Mouse (Mus musculus): Measurements from ENCODE around the gene Dhx37.
"Not testable (repeated sequence)": the region's sequence is repeated elsewhere in the genome, so short reads cannot be mapped to it uniquely, and the experiment has no call there.

Dhx37 gene

GRCm38 (mm10) chr5:125448631-125449030 lies 14.7 kb upstream of the Dhx37 start:
- DNase-seq (ENCODE audit: low spot score in 2 of 2) = no peak

DNA sequence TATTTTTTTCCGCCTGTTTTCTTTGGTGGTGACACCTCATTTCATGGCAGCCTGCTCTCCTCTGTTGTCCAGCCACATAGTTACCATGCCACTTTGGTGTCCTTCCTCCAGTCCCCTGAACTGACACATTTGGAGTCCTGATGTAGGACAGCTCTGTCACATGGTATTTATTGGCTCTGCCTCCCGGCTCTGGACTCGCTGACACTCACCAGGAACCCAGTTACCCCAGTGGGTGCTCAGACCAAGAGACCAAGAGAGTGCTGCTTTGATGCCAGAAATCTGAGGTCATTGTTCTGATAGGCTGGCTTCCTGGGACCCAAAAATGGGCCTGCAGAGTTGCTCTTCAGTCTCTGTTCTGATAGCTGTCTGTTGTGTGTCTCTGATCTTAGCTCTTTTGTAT lies 14.1 kb upstream of the Dhx37 start:
- no peak for DNase-seq (ENCODE audit: low spot score in 2 of 2)

GRCm38 (mm10) chr5:125446344-125446743 lies 12.4 kb upstream of the Dhx37 start:
- no peak for DNase-seq (ENCODE audit: low spot score in 2 of 2)

- DNase-seq (ENCODE audit: low spot score in 2 of 2) = no peak
Measured at GRCm38 (mm10) chr5:125444554-125444953, 10.6 kb upstream of the Dhx37 start.

DNA sequence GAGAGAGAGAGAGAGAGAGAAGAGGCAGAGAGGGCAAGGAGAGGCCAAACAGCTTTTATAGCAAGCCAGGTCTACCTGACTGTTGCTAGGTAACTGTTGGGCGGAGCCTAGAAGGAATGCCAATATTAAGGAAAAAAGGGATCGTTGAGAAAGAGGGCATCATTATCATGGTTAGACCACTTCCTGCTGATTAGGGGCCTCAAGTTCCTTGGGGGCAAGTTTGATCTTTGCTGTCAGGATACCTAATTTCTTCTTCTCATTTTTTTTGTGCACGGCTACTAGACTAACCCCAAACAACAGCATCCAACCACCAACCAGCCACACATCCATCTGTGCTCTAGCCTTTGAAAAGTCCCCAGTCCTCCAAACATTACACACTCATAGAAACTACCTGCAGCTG lies 10.0 kb upstream of the Dhx37 start:
- DNase-seq (ENCODE audit: low spot score in 2 of 2) = no peak

DNA sequence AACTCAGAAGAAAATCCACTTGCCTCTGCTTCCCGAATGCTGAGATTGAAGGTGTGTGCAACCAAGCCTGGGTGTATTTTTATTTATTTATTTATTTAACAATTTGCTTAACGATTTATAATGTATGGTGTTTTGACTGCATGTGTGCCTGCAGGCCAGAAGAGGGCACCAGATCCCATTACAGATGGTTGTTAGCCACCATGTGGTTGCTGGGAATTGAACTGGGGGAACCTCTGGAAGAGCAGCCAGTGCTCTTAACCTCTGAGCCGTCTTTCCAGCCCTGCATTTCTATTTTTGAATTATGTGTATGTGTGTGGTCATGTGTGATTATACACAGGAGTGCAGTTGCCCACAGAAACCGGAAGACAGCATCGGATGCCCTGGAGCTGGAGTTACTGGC lies 9.4 kb upstream of the Dhx37 start:
- no peak for DNase-seq (ENCODE audit: low spot score in 2 of 2)

- peak; percentile 53 to 57 for DNase-seq (ENCODE audit: low spot score in 2 of 2)
Measured at GRCm38 (mm10) chr5:125442136-125442995, 8.4 kb upstream of the Dhx37 start.

DNA sequence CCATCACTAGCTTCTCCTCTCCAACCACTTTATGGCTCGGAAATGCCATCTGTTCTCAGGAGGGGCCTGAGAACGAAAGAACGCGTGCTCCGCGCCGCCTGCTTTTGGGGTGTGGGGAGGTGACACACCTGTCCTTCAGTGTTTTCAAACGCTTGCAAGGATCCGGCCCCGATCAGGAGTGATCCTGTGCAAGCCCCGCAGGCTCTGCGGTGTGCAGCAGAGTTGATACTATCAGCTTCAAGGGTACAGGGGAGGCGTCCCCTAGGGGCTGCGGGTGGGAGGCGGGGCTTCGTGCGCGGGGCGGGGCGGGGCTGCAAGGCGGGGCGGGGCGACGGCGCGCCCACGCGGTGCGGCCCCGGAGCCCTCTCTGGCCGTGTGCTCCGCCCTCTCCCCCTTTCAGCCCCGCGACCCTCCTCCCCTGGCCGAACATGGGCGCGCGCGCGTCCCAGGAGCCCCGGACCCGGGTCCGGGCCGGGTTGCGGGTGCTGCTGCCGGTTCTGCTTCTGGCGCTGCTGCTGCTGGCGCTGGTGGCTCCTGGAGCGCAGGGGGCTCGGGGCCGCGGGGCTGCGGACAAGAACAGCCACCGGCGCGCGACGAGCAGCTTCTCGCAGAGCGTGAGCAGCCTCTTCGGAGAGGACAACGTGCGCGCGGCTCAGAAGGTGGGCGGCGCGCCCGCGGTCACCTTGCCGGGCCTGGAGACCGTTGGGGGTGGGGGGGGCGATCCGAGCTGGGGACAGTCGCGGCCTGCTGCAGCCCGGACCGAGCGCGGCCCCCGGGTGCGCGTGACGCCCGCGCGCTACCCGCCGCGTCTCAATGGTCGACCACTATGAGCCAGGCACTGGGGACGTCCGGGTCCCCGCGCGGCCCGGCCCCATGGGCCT lies 7.6 kb upstream of the Dhx37 start, which contains the start of gene Bri3bp:
Bri3bp (plus strand) TSS at position 335 of the 881 bp plus-strand sequence.
- peak; percentile 54 to 59 for DNase-seq (ENCODE audit: low spot score in 2 of 2)

GRCm38 (mm10) chr5:125440583-125441233 lies 6.8 kb upstream of the Dhx37 start:
- no peak for DNase-seq (ENCODE audit: low spot score in 2 of 2)

- not testable (repeated sequence) for DNase-seq (ENCODE audit: low spot score in 2 of 2)
Measured at GRCm38 (mm10) chr5:125434347-125434746, 426 bp upstream of the Dhx37 start.

DNA sequence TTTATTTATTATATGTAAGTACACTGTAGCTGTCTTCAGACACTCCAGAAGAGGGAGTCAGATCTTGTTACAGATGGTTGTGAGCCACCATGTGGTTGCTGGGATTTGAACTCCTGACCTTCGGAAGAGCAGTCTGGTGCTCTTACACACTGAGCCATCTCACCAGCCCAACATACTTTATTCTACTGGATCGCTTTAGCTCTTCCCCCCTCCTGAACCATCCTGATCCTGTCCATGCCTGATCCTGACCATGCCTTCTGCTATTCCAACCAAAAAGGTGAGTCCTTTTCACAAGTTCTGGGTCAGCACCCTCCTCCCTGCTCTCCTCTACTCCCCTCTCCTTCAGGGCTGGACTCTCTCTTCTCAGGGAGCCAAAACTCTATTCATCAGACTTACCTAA lies 1.6 kb downstream of the Dhx37 start:
- DNase-seq (ENCODE audit: low spot score in 2 of 2) = not testable (repeated sequence)

- no peak for DNase-seq (ENCODE audit: low spot score in 2 of 2)
Measured at GRCm38 (mm10) chr5:125426343-125426742, 7.6 kb downstream of the Dhx37 start.

GRCm38 (mm10) chr5:125425698-125426276 lies 8.1 kb downstream of the Dhx37 start:
- DNase-seq (ENCODE audit: low spot score in 2 of 2) = no peak

GRCm38 (mm10) chr5:125419124-125419523 lies 14.8 kb downstream of the Dhx37 start:
- DNase-seq (ENCODE audit: low spot score in 2 of 2) = peak; percentile 49 to 60

- DNase-seq (ENCODE audit: low spot score in 2 of 2) = no peak
Measured at GRCm38 (mm10) chr5:125418636-125419035, 15.3 kb downstream of the Dhx37 start.

DNA sequence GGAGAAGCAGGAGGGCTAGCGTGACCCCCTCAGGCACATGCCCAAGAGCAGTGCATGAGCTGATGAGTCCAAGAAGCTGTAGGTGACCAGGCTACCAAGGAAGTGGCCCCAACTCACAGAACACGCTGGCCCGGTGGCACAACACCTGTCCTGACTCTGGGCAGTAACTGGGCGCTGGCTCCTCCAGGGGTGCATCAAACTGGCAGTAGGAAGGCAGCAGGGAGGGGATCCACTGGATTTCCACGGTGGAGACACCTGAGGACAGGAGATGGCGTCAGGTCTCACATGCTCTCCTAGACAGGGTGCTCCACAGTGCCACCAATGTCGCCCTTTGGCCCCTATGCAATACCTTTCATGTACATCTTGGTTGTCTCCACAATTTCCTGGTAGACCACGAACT lies 17.7 kb downstream of the Dhx37 start:
- no peak for DNase-seq (ENCODE audit: low spot score in 2 of 2)

DNA sequence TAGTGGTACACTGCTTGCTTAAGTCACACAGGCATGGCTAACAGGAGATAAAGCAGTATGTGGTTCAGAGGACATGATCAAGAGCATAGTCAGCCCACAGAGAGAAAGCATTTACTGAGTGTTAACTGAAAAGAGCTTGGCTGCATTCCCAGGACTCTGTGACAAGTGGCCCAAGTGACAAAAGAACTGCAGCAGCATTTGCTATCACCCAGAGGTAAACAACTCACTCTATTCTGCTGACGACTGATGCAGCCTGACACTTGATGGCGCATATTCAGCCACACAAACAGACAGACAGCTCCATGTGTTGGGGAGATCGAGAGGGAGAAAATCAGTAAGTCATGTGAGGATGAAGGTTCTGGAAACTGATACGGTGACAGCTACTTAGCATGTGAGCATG lies 20.2 kb downstream of the Dhx37 start:
- DNase-seq (ENCODE audit: low spot score in 2 of 2) = no peak

DNA sequence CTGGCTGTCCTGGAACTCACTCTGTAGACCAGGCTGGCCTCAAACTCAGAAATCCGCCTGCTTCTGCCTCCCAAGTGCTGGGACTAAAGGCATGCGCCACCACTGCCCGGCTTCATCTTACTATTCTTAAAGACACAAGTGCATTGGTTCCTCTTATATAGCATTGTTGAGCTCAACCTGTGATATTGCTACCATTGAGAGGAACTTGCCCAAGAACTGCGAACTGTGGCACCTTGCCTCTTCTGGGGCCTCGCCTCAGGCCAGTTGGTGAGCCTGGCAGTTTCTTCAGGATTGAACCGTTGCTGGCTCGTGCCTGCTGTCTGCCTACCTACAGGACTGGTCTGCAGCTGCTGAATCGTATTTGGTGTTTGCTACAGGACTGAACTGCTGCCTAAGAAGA lies 21.4 kb downstream of the Dhx37 start:
- DNase-seq (ENCODE audit: low spot score in 2 of 2) = not testable (repeated sequence)

GRCm38 (mm10) chr5:125411972-125412530 lies 21.9 kb downstream of the Dhx37 start:
- peak; percentile 57 to 66 for DNase-seq (ENCODE audit: low spot score in 2 of 2)

DNA sequence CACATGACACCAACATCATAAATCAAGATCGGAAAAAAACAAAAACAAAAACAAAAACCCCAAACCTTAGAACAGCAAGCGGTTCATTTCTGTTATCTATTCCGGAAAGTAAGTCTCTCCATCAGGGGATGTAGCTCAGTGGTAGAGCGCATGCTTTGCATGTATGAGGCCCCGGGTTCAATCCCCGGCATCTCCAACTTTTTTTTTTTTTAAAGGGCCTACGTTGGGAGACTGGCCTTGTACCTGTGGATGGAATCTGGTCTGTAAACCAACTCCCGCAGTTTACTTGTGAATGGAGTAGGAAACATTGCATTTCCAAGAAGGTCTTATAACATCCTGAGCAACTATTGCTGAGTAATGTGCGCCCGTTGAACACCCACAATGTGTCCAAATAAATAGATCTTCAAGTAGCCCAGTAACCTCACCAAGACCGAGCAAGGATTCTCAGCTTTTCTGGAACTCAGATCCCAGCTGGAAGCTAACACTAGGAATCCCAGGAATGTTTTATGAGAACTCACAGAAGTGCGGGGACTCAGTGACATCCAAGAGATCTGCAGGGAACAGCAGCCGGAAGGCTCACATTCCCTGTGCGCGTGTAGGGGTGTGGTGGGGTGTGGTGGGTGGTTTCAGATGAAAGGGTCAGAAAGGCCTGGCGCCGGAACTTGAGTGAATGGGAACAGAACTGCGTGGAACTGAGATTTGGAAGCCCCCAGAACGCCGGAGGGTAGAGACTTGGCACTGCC lies 24.4 kb downstream of the Dhx37 start:
- DNase-seq (ENCODE audit: low spot score in 2 of 2) = no peak

DNA sequence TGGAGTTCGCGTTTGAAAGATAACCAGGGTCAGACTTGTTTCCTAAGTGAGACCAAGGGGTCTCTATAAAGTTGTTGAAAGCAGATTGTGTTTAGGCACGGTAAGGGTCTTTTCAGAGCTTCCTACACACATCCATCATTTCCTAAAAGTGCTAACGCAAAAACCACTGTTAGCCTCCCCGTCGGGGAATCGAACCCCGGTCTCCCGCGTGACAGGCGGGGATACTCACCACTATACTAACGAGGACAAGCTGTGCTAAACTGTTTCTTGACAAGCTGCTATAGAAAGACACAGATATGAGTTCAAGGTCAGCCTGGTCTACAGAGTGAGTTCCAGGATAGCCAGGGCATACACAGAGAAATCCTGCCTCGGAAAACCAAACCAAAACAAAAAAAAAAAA lies 25.1 kb downstream of the Dhx37 start:
- peak; percentile 74 to 83 for DNase-seq (ENCODE audit: low spot score in 2 of 2)

Measured in spleen, postnatal 36 days (tissue).